Mouse (Mus musculus): ENCODE data around the gene Sh3gl3.

Sh3gl3 gene

GRCm38 (mm10) chr7:82173540-82173939 is at the start of gene Sh3gl3:
TSS of gene Sh3gl3 (plus strand) at chr7:82173840.
- no peak for DNase-seq (ENCODE audit: low spot score)

DNA sequence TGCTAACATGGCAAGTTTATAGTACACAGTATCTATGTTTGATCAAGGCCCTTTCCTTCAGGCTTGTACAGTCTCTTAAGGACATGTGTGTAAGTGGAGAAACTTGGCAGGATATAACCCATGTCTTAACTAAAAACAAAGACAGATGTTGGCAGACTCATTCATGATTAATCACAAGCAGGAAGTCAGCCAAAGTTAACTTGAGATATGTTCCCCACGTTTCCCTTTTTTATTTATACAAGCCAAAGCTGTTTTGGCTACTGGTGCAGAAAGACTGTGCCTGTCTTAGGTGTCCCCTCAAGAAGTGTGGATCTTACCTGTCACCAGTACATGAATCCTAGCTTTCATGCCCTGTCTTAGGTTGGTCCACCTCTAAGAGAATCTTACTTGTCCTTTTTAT is 35.4 kb upstream of the Sh3gl3 start:
- DNase-seq (ENCODE audit: low spot score), result no peak

- no peak for DNase-seq (ENCODE audit: low spot score)
These were observed 26.5 kb upstream of the Sh3gl3 start for GRCm38 (mm10) chr7:82147151-82147550.

GRCm38 (mm10) chr7:82164681-82165080 is 9.0 kb upstream of the Sh3gl3 start:
- DNase-seq (ENCODE audit: low spot score), result no peak

DNA sequence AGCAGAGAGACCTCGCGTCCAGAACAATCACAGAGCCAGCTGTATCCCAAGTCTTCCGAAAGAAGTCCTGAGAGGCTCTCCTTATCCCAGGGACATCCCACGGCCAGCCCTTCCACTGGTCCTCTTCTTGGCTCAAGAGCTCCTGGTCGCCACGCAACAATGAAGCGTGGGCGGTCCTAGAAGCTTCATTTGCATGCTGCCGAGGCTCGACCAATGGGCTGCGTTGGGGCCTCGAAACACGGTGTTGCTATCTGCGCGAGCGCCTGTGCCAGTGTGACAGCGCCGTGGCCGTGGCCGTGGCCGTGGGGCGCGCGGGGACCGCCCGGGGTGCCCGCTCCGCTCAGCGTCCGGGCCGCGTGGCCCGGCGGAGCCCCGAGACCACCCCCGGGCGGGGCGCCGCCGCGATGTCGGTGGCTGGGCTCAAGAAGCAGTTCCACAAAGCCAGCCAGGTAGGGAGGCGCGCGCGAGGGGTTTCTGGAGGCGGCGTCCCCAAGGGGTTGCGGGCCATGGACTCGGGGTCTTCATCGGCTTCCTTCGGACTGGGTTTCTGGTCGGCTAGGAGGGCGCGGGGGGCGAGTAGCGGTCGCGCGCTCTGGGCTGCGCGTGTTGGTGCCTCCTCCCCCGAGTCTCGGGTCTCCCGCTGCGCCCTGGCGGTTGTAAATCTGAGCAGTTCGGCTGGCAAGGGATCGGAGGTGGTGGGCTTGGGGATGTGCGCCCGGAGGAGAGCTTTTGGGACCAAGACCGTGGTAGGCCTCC is 1.1 kb downstream of the Sh3gl3 start:
- DNase-seq (ENCODE audit: low spot score), result peak; percentile 90

GRCm38 (mm10) chr7:82175327-82175721 is 1.7 kb downstream of the Sh3gl3 start:
- no peak for DNase-seq (ENCODE audit: low spot score)

GRCm38 (mm10) chr7:82176192-82176591 is 2.6 kb downstream of the Sh3gl3 start:
- no peak for DNase-seq (ENCODE audit: low spot score)

DNA sequence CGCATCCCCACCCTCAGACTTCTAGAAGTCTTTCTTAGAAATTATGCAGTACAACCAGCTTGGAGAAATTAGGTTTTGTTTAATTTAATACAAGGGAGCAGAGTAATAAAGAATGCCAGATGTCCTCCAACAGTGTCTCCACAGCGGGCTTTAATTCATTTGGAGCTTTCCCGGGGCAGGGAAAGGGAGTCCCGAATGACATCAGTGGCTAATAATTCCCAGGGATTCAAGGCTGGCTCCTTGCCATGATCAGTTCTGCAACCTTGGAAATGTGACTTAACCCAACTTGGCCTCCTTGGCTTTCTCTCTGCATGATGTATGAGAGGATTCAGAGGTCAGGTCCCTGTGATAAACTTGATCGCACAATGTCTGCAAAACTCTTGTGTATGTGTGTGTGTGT is 3.7 kb downstream of the Sh3gl3 start:
- no peak for DNase-seq (ENCODE audit: low spot score)

- no peak for DNase-seq (ENCODE audit: low spot score)
These were observed 7.3 kb downstream of the Sh3gl3 start for GRCm38 (mm10) chr7:82180919-82181318.

DNA sequence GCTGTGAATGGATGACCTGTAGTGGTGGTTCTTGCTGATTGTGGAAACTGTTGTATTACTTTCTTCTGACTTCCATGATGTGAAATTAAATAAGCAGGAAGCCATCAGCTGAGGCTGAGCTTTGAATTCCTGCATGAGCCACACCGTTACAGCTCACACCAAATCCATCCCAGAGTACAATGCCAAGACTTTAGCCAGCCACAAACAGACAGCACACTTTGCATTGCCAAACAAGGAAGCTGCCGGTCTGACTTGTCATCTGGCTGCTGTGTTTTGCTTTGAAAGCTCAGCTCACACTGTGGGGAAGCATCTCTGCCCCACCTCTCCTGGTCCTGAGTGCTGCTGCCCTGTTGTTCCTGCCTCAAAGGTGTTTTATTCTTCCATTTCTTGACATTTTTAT is 9.1 kb downstream of the Sh3gl3 start:
- no peak for DNase-seq (ENCODE audit: low spot score)

DNA sequence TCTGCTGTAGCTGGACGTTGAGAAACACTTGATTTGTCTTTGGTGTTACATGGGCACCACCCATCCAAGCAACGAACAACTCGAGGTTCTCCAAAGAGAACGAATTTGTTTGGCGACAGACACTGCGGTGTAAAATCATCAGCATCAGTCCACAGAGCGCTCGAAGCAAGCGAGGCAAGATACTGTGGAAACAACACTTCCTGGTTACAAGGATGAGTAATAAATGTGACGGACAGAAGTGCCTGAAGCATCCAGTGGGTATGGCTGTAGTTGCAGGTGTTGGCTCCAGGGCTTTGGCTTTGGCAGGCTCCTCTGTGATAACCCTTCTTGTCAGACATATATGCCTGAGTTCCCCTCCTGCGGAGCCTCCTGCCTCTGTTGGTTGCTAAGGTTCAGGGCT is 18.0 kb downstream of the Sh3gl3 start:
- no peak for DNase-seq (ENCODE audit: low spot score)

DNA sequence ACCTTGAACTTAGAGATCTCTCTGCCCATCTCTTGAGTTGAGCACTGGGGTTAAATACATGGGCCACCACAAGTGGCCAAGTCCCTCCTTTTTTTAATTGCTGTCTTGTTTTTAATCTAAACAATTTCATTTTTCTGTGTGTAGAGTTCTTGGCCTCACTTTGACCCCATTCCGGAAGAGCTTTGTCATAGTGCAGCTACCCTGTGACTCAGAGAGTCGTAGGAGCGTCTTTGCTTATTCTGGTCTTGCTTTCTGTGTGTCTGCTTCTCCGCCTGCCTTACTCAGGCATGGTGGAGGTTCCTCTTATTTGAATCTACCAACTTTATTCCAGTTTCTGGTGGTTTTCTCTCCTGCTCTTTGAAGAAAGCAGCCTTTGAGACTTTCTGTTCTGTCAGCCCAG is 18.9 kb downstream of the Sh3gl3 start:
- DNase-seq (ENCODE audit: low spot score), result no peak

GRCm38 (mm10) chr7:82203111-82203510 is 29.5 kb downstream of the Sh3gl3 start:
- DNase-seq (ENCODE audit: low spot score), result no peak

DNA sequence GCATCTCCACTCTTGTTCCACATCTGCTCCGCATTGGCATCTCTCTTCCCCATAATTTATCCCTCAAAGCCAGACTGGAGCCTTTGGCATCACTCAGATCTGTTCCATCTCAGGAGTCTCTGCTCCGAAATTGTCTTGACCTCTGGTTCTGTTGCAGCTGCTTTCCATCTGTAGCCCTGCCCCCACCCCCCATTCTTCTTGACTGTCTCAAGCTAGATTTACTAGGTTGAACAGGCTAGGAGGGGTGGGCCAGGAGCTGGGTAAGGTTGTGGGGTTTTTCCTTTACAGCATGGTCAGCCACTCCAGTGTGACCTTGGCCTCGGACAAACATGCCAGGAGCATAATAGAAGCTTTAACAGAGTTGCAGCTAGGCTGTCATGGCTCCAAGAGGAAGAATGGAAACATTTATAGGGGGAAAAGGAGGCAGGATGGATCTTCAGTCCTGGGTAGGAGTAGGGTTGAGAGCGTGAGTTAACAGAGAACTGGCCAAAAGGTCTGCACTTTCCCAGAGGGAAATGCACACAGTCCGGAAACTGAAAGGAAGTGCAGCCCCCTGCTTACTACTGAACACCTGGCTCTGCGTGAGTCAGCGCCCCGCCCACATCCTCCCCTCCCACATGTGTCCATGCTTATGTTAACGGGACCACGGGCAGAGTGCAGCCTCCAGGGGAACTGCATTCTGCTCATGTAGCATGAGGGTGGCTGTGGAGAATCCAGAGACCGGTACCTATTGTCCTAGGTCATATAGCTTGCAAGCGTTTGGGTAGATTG is 30.6 kb downstream of the Sh3gl3 start:
- DNase-seq (ENCODE audit: low spot score), result peak; percentile 21

- DNase-seq (ENCODE audit: low spot score), result no peak
These were observed 31.3 kb downstream of the Sh3gl3 start for GRCm38 (mm10) chr7:82204975-82205374.

DNA sequence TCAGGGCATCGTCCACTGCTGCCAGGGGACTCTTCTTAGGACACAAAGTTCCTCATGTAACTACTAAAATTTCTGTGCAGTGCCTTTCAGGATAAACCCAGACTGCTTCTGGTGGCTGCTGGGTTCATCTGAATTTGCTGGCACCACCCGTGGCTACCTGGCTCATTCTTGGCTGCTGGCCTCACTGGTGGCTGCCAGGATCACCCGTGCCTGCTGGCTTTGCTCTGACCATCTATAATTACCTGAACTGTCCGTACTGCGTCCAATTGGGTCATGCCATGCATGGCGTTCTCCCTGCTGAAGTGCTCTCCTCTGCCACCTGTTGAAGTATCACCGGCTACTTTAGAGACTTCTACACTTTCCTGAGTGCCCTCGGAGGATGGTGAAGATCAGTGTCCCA is 33.1 kb downstream of the Sh3gl3 start:
- no peak for DNase-seq (ENCODE audit: low spot score)

GRCm38 (mm10) chr7:82221380-82221933 is 47.8 kb downstream of the Sh3gl3 start:
- DNase-seq (ENCODE audit: low spot score), result no peak

DNA sequence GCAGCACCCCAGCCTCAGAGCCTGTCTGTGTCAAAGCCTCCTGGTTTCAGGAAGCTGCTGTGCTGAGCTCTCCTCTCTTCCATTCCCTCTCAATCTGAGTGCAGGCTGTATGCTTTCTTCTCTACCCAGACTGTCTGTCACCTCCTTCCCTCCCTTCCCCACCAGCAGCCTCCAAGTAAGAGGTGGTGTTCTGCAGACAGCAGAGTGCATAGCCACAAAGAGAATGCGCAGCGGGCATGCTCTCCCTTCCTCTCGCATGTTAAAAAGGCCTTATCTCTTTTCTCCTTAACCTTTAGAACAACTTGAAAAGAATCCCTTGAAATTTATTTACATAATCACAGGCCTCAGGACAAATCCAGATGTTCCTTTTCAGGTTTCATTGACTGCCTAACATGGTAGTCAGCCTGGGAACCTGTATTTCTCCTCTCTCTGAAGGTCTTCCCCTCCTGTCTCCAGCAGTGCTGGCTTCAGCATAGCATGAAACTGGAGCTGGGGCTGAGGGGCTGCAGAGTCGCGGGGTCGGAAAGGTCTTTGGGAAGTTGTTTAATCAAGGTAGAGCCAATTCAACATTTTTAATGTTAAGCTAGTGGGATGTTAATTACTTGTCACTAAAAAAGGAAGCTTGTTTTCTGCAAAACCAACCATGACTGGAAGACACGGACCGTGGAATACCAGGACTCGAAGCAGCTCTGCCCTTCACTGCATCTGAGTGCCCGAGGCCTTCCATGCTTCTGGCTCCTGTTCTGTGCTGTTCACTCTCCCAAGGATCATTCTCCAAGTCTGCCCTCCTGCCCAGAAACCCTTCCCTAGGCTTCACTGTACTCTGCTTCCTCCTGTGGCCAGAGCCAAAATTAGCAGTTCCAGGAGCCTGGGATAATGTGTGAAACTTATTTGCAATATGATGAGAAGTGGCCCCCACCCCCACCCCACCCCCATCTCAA is 50.5 kb downstream of the Sh3gl3 start:
- DNase-seq (ENCODE audit: low spot score), result no peak

- no peak for DNase-seq (ENCODE audit: low spot score)
These were observed 59.6 kb downstream of the Sh3gl3 start for GRCm38 (mm10) chr7:82233201-82233600.

DNA sequence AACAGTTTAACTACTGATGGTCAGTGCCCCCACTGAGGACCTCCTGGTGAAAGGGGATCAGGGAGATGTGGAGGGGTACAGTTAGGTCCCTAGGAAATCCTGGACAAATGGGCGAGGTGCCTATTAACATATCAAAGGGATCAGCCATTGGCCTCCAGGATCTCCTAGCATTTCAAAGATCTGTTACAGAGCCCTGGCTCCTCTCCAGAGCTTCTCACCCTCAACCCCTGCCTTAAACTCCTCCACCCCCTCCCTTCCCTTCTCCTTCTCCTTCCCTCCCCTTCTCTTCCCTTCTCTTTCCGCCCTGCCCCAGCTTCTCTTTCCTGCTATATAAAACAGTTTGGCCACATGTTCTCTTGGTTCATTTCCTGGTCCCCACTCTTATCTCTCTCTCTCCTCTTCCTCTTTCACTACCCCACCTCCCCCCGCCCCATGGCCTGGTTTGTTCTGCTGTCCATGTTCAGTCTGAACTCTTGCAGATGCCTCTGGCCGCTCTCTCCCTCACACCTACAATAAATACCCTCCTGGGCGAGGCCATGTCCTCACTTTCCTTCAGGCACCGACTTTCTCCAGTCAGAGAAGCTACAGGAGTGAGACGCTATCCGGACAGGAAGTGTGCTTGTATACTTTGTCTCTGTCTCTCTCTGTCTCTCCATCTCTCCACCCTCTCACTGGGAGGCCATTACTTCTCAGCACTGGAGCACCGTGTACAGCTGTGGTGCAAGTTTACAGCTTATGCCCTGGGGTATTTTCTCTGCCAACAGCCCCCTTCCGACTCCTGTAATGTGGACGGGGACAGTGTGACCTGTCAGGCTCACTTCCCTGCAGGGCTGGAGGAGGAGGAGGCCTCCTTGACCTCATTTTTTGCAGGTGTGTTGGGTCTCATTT is 60.6 kb downstream of the Sh3gl3 start:
- no peak for DNase-seq (ENCODE audit: low spot score)

- DNase-seq (ENCODE audit: low spot score), result no peak
These were observed 61.3 kb downstream of the Sh3gl3 start for GRCm38 (mm10) chr7:82234898-82235290.

Measured in testis, postnatal 14 days (tissue).